Mouse (Mus musculus) kidney, postnatal 10 days (tissue): ENCODE measurements around the gene Bcl2l14.

Source experiments
- DNase-seq: peaks from one replicate; pipeline ENCODE4 v3.0.0; 2021; ENCODE audit warnings: mixed read lengths

Gene Bcl2l14

GRCm38 (mm10) chr6:134396018-134396417 is at the start of gene Bcl2l14:
Gene Bcl2l14, plus strand, starts transcription at chr6:134396318.
- DNase-seq, result no peak

GRCm38 (mm10) chr6:134348526-134349067 is 47.5 kb upstream of the Bcl2l14 start:
- DNase-seq, result no peak

GRCm38 (mm10) chr6:134352881-134353280 is 43.2 kb upstream of the Bcl2l14 start:
- DNase-seq, result no peak

GRCm38 (mm10) chr6:134353751-134354150 is 42.4 kb upstream of the Bcl2l14 start:
- no peak for DNase-seq

DNA sequence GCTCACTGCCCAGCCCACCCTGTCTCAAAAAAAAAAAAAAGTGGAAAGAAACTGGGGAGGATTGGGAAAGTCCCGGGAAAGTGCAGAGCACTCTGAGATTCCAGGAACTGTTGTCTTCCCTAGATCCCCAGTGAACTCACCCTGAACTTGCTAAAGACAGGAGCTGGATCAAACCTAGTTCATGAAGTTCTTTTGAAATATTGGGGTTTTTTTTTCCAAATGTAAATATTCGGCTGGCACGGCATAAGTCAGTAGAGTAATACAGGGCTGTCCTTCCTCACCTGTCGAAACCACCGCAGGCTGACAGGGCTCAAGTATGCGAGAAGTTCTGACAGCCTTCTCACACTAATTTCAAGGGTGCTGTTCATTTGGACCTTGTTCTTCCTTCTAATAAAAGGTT is 38.5 kb upstream of the Bcl2l14 start:
- DNase-seq, result no peak

DNA sequence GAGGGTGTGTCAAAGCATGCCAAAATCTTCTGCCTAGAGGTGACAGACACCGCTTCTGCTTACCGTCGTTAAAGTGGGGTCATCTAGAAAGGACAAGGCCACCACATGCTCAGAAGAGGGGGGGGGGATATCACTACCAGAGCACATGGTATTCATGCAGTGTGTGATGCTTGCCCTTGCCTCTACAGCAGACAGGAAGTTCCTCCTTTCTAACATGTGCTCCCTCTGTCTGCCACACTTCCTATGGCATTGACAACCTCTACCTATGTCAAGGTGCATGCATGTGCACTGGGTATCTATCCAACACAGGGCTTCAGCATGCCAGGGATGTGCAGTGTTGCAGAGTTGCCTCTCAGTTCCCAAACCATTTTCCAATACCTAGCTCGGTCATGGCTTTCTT is 36.0 kb upstream of the Bcl2l14 start:
- DNase-seq, result no peak

DNA sequence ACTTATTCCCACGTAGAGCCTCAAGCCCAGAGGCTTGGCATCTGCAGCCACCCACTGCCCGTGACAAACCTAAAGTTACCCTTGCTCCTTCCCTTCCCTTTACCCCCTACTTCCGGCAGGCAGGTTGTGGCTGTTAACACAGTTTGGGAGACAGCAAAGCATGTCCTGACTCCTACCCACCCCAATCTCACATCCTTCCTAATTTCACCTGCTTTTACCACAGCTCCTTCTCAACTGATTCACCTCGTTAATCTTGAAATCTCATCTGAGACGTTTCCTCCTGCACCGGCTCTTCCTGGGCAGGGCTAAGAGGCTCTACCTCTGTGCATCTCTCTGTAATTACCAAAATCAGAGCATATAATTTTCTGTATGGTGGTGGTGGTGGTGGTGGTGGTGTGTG is 31.5 kb upstream of the Bcl2l14 start:
- no peak for DNase-seq

DNA sequence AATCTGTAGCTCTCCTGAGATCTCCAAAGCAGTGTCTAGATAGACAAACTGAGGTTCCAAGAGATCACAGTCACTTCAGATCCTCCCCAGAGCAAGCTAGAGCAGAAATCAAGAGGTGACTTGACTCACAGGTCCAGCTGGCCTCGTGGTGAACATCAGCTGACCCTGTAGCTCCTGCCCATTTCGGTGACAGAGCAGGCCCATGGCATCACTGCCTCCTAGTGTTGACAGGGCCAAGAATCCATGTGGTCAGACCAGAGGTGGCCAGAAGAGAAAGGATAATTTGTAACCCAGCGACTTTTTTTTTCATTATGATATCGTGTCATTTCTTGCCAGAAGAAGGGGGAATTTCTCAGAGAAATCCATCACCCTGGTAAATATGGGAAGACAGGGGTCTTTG is 30.2 kb upstream of the Bcl2l14 start:
- DNase-seq, result no peak

GRCm38 (mm10) chr6:134366366-134367351 is 29.5 kb upstream of the Bcl2l14 start:
- DNase-seq, result no peak

DNA sequence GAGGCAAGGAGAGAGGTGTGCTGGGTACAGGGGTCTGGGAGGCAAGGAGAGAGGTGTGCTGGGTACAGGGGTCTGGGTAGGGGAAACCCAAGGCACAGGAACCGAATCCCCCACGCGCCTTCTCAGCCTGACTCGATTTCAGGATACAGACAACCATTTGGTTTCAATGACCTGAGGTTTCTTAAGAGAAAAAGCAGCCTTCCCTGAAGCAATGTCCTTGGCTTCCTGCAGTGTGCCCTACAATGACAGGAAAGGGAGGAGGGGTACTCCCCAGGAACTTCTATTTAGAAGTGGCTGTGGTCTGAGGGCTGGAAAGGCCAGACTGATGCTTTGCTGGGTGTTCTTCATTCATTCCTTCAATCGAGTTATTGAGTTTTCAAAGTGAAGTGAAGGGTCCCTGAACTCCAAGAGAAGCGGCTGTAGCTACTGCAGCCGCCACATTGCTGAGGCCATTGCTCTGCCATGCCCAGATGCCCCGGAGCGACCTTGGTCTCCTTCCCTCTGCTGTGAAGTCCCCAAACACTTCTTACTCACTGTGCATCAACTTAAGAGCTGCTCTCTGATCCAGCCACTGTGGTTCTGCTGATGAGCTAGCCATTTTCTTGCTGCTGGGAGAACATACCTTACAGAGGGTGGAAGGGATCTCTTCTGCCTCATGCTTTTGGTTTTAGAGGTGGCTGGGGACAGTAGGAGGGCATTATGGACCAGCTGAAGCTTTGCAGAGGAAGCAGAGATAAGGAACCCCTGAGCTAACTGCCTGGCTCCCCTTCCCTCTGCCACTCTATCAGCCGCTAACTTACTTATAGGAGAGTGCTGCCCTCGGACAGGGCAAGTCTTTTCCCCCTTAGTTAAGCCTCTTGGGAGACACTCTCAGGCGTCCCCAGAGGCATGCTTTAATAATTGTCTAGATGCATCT is 28.5 kb upstream of the Bcl2l14 start:
- DNase-seq, result no peak

DNA sequence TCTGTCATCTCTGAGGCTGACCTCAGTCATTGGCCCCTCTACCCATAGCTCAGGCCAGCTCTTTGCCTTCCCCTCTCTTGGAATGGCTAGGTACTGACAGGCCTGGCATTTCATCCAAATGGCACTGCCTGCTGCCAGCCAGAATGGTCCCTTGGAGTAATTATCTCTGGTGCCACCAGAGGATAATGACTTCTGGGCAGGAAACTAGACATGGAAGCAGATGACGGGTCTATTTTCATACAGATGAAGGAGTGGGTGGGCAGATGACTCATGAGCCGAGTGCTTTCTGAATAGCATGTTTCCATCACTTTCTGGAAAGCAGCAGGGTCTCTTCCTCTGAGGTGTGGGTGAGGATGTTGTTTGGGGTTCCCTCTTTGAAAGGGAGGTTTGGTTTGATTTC is 23.2 kb upstream of the Bcl2l14 start:
- no peak for DNase-seq

DNA sequence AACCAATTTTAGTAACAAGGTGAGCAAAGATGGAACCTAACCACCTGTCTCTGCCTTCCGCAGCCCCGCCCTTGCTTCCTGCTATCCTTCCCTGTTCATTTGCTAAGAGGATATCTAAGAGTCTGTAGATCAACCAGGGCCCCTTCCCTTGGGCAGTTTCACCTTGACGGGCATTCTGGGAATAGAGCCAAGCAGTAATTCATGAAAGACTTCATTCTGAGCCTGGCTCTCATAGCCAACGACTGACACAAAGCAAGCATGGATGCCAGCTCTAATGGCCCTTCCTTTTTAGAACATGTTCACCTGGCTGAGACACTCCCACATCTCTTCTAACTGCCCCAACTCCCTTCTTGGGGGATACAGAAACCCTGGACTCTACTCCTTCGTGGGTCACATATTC is 18.9 kb upstream of the Bcl2l14 start:
- no peak for DNase-seq

- DNase-seq, result no peak
Observed at GRCm38 (mm10) chr6:134377856-134378255, 18.3 kb upstream of the Bcl2l14 start.

DNA sequence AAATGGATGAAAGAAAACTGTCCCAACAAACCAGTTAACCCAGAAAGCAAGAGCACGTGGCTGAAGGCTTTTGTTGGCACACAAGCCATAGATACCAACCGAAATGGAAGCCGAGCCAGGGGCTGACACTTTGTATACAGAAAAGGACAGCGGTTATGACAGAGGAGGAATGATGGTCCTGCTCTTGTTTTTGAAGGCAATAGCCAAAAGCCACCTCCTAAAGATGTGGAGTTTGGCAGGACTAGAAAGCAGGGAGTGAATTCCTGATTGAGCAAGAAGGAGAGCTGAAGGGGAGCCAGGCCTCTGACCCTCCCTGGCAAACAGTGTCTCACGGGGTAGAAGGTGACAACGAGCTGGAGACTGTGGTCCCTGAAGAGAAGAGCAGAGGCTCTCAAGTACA is 14.7 kb upstream of the Bcl2l14 start:
- no peak for DNase-seq

GRCm38 (mm10) chr6:134385931-134386330 is 10.2 kb upstream of the Bcl2l14 start:
- DNase-seq, result no peak

GRCm38 (mm10) chr6:134387396-134387795 is 8.7 kb upstream of the Bcl2l14 start:
- DNase-seq, result no peak

GRCm38 (mm10) chr6:134388424-134389110 is 7.6 kb upstream of the Bcl2l14 start:
- peak; percentile 26 for DNase-seq

DNA sequence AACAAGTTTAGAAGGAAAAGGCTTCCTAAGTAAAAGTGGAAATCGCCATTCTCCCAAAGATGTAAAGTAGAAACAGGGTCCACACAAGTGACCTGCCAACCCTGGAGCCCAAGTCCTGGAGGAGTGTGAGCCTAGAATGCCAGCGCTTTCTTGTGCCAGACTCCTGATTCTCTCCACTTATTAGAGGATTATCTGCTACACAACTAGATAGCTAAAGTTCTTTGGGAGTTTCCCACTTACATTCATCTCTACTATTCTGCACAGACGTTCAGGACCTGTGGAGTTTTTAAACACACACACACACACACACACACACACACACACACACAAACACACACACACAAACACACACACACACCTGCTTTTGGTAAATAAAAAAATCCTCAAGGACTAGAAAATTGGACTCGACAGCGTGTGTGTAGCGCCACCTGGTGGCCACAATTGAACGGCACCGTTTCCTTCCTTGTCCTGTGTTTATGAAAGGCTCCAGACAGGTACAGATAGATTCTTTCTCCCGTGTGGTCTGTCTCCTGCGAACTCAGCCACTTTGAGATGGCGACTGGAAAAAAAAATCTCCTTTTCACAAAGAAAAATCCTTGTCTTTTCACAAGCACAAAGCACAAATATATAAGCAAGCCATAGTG is 6.7 kb upstream of the Bcl2l14 start:
- peak; percentile 89 for DNase-seq

- DNase-seq, result no peak
Observed at GRCm38 (mm10) chr6:134389917-134390316, 6.2 kb upstream of the Bcl2l14 start.

DNA sequence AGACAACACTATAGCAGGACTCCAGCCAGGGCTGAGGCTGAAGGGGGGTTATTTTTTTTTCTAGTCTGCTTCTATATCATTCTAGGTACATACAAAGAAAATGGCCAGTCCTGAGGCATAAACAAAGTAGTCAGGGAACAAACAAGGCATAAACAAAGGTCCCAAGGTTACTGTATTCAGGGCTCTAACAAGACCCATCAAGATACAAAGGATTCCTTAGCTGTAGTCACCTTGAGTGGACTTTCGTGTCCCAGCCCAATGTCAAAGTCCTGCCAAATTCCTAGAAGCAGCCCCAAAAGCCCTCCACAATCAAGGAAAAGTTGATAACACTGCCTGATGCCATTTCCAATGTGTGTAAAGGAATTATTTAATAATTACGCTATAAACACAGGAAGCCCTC is 5.3 kb upstream of the Bcl2l14 start:
- no peak for DNase-seq

DNA sequence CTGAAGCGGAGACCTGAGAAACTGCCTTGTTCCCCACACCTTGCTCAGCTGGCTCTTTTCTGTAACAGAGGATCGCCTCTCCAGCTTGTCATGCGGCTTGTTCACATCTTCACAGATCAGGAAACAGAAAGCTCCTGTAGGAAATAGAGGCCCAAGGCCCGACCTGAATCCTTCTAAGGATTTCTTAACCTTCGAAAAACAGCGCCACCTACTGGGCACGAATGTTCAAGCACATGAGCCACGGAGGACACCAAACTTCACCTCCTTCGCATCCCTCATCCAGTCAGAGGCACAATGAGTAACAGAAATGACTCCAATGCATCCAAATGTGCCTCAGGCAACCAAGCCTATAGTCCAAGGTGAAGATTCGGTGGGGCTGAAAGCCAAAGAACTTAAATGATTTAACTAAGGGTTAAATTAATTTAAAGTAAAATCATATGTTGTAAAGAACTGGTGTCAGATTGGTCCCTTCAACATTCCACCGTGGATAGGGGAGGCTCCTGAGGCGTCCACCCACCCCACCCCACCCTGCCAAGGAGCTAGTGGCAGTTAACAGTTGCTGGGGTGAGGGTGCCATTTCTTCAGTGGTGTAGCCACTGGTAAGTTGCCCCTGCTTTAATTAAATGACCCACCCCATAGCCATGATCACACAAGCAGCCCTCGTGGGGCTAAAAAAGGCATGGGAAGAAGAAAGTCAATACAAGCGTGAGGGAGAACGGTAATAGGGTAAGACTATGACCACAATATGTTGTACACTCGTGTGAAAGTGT is 7.0 kb downstream of the Bcl2l14 start:
- DNase-seq, result peak; percentile 82
